Mouse (Mus musculus) brain, embryonic 14.5 days (tissue): ENCODE data around the gene Spta1.

ENCODE experiments used
- CTCF ChIP-seq: fragments of 200-500 bp; IDR thresholded peaks from 2 replicates; pipeline ENCODE4 v1.5.1; 2012; ENCODE audit warnings: inconsistent platforms, mild to moderate bottlenecking, moderate library complexity, borderline replicate concordance; ENCODE audit not compliant: insufficient read depth, insufficient read length; ENCODE audit errors: extremely low read depth
- POLR2A ChIP-seq: fragments of 200-500 bp; IDR thresholded peaks from 2 replicates; pipeline ENCODE4 v1.6.1; 2012; ENCODE audit warnings: mild to moderate bottlenecking, inconsistent platforms, borderline replicate concordance; ENCODE audit not compliant: poor library complexity, insufficient read depth, insufficient read length, severe bottlenecking; ENCODE audit errors: extremely low read depth

- TF ChIP-seq CTCF, result no peak
- no peak for TF ChIP-seq POLR2A
These were observed 3.6 kb upstream of the Spta1 start for GRCm38 (mm10) chr1:174169024-174169423.
